9 mouse cellular contexts compared by ENCODE assay signal in the genomic region with DNA sequence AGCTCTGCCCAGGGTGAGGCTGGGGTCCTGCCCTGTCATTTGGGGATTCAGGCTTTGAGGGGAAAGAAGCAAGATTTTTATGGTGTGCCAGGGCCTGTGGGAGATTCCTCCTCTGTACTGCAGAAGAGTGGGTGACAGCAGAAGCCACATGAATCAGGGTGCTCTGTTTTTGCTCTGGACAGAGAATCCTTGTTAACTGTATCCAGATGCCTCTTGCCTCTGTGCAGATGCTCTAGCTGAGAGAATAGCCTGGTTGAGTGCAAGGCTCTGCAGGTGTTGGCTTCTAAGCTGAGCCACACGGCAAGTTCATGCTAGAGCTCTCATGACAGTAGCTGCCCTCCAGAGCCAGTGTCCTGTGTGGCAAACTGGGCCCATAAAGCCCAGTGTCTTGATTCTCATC. TPM values are rescaled to one million over a fixed set of nuclear protein-coding genes. Genes with fewer than 3 reads are reported as not detected.
DNase-seq lines count a peak whose midpoint lies in the region; ATAC-seq and TF ChIP-seq lines count a peak whose summit lies in the region.
"Had no signal": no experiment of that assay in that cellular context is flagged by ENCODE, and none has a peak within 500 bp of the region (broad histone marks: within the 10 kb centered on the region; RNA-seq: fewer than 3 reads in every experiment).

No protein-coding gene starts in this region.

- peak; percentile 2; the same call in 1 of the 2 replicates for ATAC-seq in hindbrain, embryonic 13.5 days (ENCODE audit: low FRiP score)
- ATAC-seq in intestine, embryonic 15.5 days = no peak
- ATAC-seq in cerebellum, adult (ENCODE audit: insufficient number of reproducible peaks, low FRiP score, low TSS enrichment) = no peak

- TF ChIP-seq POLR2A in MEL (IDR thresholded peaks at IDR 0.05; ENCODE audit: control insufficient read depth in 1 of 2, insufficient read depth in 1 of 2, low read depth in 1 of 2, low read length in 2 of 2, poor library complexity in 1 of 2) = no peak
- TF ChIP-seq POLR2A in thymus, adult 2 months (IDR thresholded peaks at IDR 0.05; ENCODE audit: control insufficient read depth, extremely low read depth, insufficient read depth, low read length, poor library complexity) = no peak

- WGBS in hindbrain, embryonic 13.5 days = 74% methylated on average over 1 of the region's 1 CpGs
- 70% methylated on average over 1 of the region's 1 CpGs for WGBS in hindbrain, embryonic 10.5 days
- 50% methylated on average over 1 of the region's 1 CpGs for WGBS in intestine, embryonic 15.5 days
- WGBS in thymus, adult 2 months = 67% methylated on average over 1 of the region's 1 CpGs

- DNase-seq in hindbrain, embryonic 10.5 days (ENCODE audit: low spot score) = no peak
- no peak for DNase-seq in MEL (ENCODE audit: low read depth, low spot score)
- DNase-seq in Muller cell, postnatal 12 days (ENCODE audit: inconsistent ontology term) = peak; percentile 5
- no peak for DNase-seq in thymus, adult 2 months
- DNase-seq: gastrocnemius, postnatal 14 days; liver had no signal

- H3K27ac ChIP-seq in hindbrain, embryonic 13.5 days = peak overlapping the region; percentile 21; the same call in 1 of the 2 replicates
- H3K27ac ChIP-seq in hindbrain, embryonic 10.5 days = no peak overlapping the region
- H3K27ac ChIP-seq in MEL (ENCODE audit: control insufficient read depth, low read depth, low read length) = peak overlapping the region; percentile 16; the same call in 1 of the 2 replicates
- H3K27ac ChIP-seq in intestine, embryonic 15.5 days = no peak overlapping the region
- H3K27ac ChIP-seq in thymus, adult 2 months (ENCODE audit: control insufficient read depth, insufficient read depth, low read length) = no peak overlapping the region

- peaks cover 84% of the 10 kb centered on the region for H3K36me3 ChIP-seq in hindbrain, embryonic 13.5 days
- H3K36me3 ChIP-seq in hindbrain, embryonic 10.5 days = peaks cover 100% of the 10 kb centered on the region
- peaks cover 22 to 26% of the 10 kb centered on the region in 2 experiments for H3K36me3 ChIP-seq in MEL (ENCODE audit: control insufficient read depth in 1 of 2, insufficient read depth in 2 of 2, low read length in 2 of 2)
- peaks cover 58% of the 10 kb centered on the region for H3K36me3 ChIP-seq in intestine, embryonic 15.5 days
- H3K36me3 ChIP-seq in thymus, adult 2 months (ENCODE audit: control insufficient read depth, insufficient read depth, low read length) = peaks cover 55% of the 10 kb centered on the region

- no peak for TF ChIP-seq RAD21 in MEL (IDR thresholded peaks at IDR 0.05; ENCODE audit: low read depth, low read length)

- H3K4me3 ChIP-seq in hindbrain, embryonic 13.5 days = no peak overlapping the region
- no peak overlapping the region for H3K4me3 ChIP-seq in hindbrain, embryonic 10.5 days
- H3K4me3 ChIP-seq in MEL (ENCODE audit: control insufficient read depth in 1 of 2, insufficient read depth in 1 of 2, low read depth in 2 of 2, low read length in 2 of 2) = no peak overlapping the region
- H3K4me3 ChIP-seq in intestine, embryonic 15.5 days (replicated peaks) = no peak overlapping the region
- no peak overlapping the region for H3K4me3 ChIP-seq in thymus, adult 2 months (ENCODE audit: control insufficient read depth, insufficient read depth, low read length)

- H3K9me3 ChIP-seq in hindbrain, embryonic 13.5 days = no peaks in the 10 kb centered on the region
- no peaks in the 10 kb centered on the region for H3K9me3 ChIP-seq in hindbrain, embryonic 10.5 days
- H3K9me3 ChIP-seq in MEL (replicated peaks; ENCODE audit: insufficient read depth, low read length) = no peaks in the 10 kb centered on the region
- no peaks in the 10 kb centered on the region for H3K9me3 ChIP-seq in intestine, embryonic 15.5 days

- no peak for TF ChIP-seq EP300 in MEL (IDR thresholded peaks at IDR 0.05; ENCODE audit: low read depth in 1 of 2, low read length in 2 of 2)

- peaks cover 29% of the 10 kb centered on the region for H3K79me2 ChIP-seq in MEL (ENCODE audit: control insufficient read depth, insufficient read depth, low read length, poor library complexity)

- H3K9ac ChIP-seq in hindbrain, embryonic 13.5 days = peak overlapping the region; percentile 31
- no peak overlapping the region for H3K9ac ChIP-seq in MEL (ENCODE audit: control insufficient read depth, low read depth, low read length, poor library complexity, severe bottlenecking)
- H3K9ac ChIP-seq in intestine, embryonic 15.5 days = 0 out of 2 replicates have a peak overlapping the region, but pooled peaks have one; percentile 1

- peaks cover 33% of the 10 kb centered on the region for H3K4me1 ChIP-seq in hindbrain, embryonic 13.5 days (replicated peaks)
- 0 out of 2 replicates have a peak, but pooled peaks cover 6% of the 10 kb centered on the region for H3K4me1 ChIP-seq in hindbrain, embryonic 10.5 days (replicated peaks)
- peaks cover 8 to 23% of the 10 kb centered on the region in 2 experiments for H3K4me1 ChIP-seq in MEL (ENCODE audit: control insufficient read depth in 1 of 2, insufficient read depth in 2 of 2, low read length in 2 of 2)
- peaks cover 9% of the 10 kb centered on the region; the same call in 1 of the 2 replicates for H3K4me1 ChIP-seq in intestine, embryonic 15.5 days (replicated peaks)
- H3K4me1 ChIP-seq in thymus, adult 2 months (replicated peaks; ENCODE audit: control insufficient read depth, insufficient read depth, low read length) = no peaks in the 10 kb centered on the region

- no peak overlapping the region for H3K4me2 ChIP-seq in hindbrain, embryonic 13.5 days
- H3K4me2 ChIP-seq in intestine, embryonic 15.5 days (replicated peaks) = no peak overlapping the region

- no peaks in the 10 kb centered on the region for H3K27me3 ChIP-seq in hindbrain, embryonic 13.5 days
- H3K27me3 ChIP-seq in hindbrain, embryonic 10.5 days (ENCODE audit: insufficient read depth, poor library complexity, severe bottlenecking) = no peaks in the 10 kb centered on the region
- H3K27me3 ChIP-seq in MEL (ENCODE audit: control insufficient read depth in 1 of 2, insufficient read depth in 2 of 2, low read length in 2 of 2) = no peaks in the 10 kb centered on the region
- H3K27me3 ChIP-seq in intestine, embryonic 15.5 days (replicated peaks) = no peaks in the 10 kb centered on the region
- H3K27me3 ChIP-seq in thymus, adult 2 months (ENCODE audit: control insufficient read depth, insufficient read depth, low read length) = no peaks in the 10 kb centered on the region

- no peak for TF ChIP-seq CTCF in MEL (IDR thresholded peaks at IDR 0.05 in 2 of 3, conservative IDR thresholded peaks at IDR 0.05 in 1 of 3; ENCODE audit: control insufficient read depth in 1 of 3, insufficient read depth in 1 of 3, low read depth in 2 of 3, low read length in 3 of 3, poor library complexity in 1 of 3, severe bottlenecking in 1 of 3)
- no peak for TF ChIP-seq CTCF in thymus, adult 2 months (IDR thresholded peaks at IDR 0.05; ENCODE audit: borderline replicate concordance, control insufficient read depth, extremely low read depth, insufficient read depth, low read length, poor library complexity)

TF ChIP-seq in MEL, 35 proteins besides CTCF, POLR2A, EP300 and RAD21 (continues in another document):
- TF ChIP-seq USF1 (IDR thresholded peaks at IDR 0.05; ENCODE audit: low read depth, low read length) = no peak
- TF ChIP-seq ZNF384 (IDR thresholded peaks at IDR 0.05; ENCODE audit: low read depth, low read length) = no peak
- TF ChIP-seq TBP (IDR thresholded peaks at IDR 0.05; ENCODE audit: low read depth, low read length) = no peak
- no peak for TF ChIP-seq GABPA (IDR thresholded peaks at IDR 0.05; ENCODE audit: low read depth, low read length)
- no peak for TF ChIP-seq UBTF (IDR thresholded peaks at IDR 0.05; ENCODE audit: borderline replicate concordance, insufficient read depth, low read depth, low read length)
- no peak for TF ChIP-seq MAX (IDR thresholded peaks at IDR 0.05; ENCODE audit: low read length)
- no peak for TF ChIP-seq MAFK (IDR thresholded peaks at IDR 0.05; ENCODE audit: borderline replicate concordance, low read depth, low read length)
- TF ChIP-seq ETS1 (IDR thresholded peaks at IDR 0.05; ENCODE audit: low read depth, low read length) = no peak
- TF ChIP-seq USF2 (IDR thresholded peaks at IDR 0.05; ENCODE audit: borderline replicate concordance in 1 of 2, insufficient read depth in 1 of 2, low read depth in 1 of 2, low read length in 2 of 2) = no peak
- TF ChIP-seq ZC3H11A (IDR thresholded peaks at IDR 0.05; ENCODE audit: low read depth, low read length) = no peak
- no peak for TF ChIP-seq ZMIZ1 (IDR thresholded peaks at IDR 0.05; ENCODE audit: low read depth, low read length)
- TF ChIP-seq RCOR1 (IDR thresholded peaks at IDR 0.05; ENCODE audit: low read depth, low read length) = no peak

RNA-seq across cellular contexts. Expression of a gene that starts 20.3 kb away (rescaled TPM):
- 99.1 and 102 TPM in 2 replicates for polyA plus RNA-seq in hindbrain, embryonic 13.5 days (2015; fragmentation: Nextera tagmentation; extraction: Ambion mirVana)
- polyA plus RNA-seq in hindbrain, embryonic 10.5 days (2016; fragmentation: Nextera tagmentation; extraction: Ambion mirVana) = 130 and 139 TPM in 2 replicates
- 123 and 137 TPM in 2 replicates for total RNA-seq in MEL (2012; rRNA removed)
- 100 to 1,000 TPM in 1 of 2 experiments, not detected in 1; 150 TPM for polyA plus RNA-seq in MEL (2012; ENCODE audit: insufficient read depth in 1 of 2, insufficient read length in 2 of 2, low read depth in 1 of 2, low replicate concordance in 2 of 2, missing spikeins in 1 of 2)
- 73.5 and 76.2 TPM in 2 replicates for polyA plus RNA-seq in intestine, embryonic 15.5 days (2015; fragmentation: Nextera tagmentation; extraction: Ambion mirVana)
- polyA plus RNA-seq in thymus, adult 2 months (2012; rRNA removed) = 187 and 191 TPM in 2 replicates

RNA-seq across cellular contexts. Expression of a gene that starts 24.2 kb away (rescaled TPM):
- 507 and 515 TPM in 2 replicates for polyA plus RNA-seq in hindbrain, embryonic 13.5 days (2015; fragmentation: Nextera tagmentation; extraction: Ambion mirVana)
- polyA plus RNA-seq in hindbrain, embryonic 10.5 days (2016; fragmentation: Nextera tagmentation; extraction: Ambion mirVana) = 398 and 446 TPM in 2 replicates
- 226 and 249 TPM in 2 replicates for total RNA-seq in MEL (2012; rRNA removed)
- polyA plus RNA-seq in MEL (2012; ENCODE audit: insufficient read depth in 1 of 2, insufficient read length in 2 of 2, low read depth in 1 of 2, low replicate concordance in 2 of 2, missing spikeins in 1 of 2) = 100 to 1,000 TPM in 1 of 2 experiments, not detected in 1; 351 TPM
- 471 and 522 TPM in 2 replicates for polyA plus RNA-seq in intestine, embryonic 15.5 days (2015; fragmentation: Nextera tagmentation; extraction: Ambion mirVana)
- polyA plus RNA-seq in thymus, adult 2 months (2012; rRNA removed) = 601 and 855 TPM in 2 replicates

RNA-seq across cellular contexts. Expression of a gene that starts 24.4 kb away (rescaled TPM):
- polyA plus RNA-seq in hindbrain, embryonic 13.5 days (2015; fragmentation: Nextera tagmentation; extraction: Ambion mirVana) = 14.9 and 17.8 TPM in 2 replicates
- polyA plus RNA-seq in hindbrain, embryonic 10.5 days (2016; fragmentation: Nextera tagmentation; extraction: Ambion mirVana) = 12.7 and 18.6 TPM in 2 replicates
- 1.7 and 2.6 TPM in 2 replicates for total RNA-seq in MEL (2012; rRNA removed)
- 1 to 10 TPM in 1 of 2 experiments, not detected in 1; 8.0 TPM for polyA plus RNA-seq in MEL (2012; ENCODE audit: insufficient read depth in 1 of 2, insufficient read length in 2 of 2, low read depth in 1 of 2, low replicate concordance in 2 of 2, missing spikeins in 1 of 2)
- 14.3 and 15.2 TPM in 2 replicates for polyA plus RNA-seq in intestine, embryonic 15.5 days (2015; fragmentation: Nextera tagmentation; extraction: Ambion mirVana)
- 52.3 and 58.9 TPM in 2 replicates for polyA plus RNA-seq in thymus, adult 2 months (2012; rRNA removed)

Comparison
In these comparisons a context has a peak if more than half of its experiments do, and no peak if none do; other contexts are left out.
1. H3K27ac ChIP-seq: peak in hindbrain, embryonic 13.5 days (single experiment) and MEL (single experiment); none in hindbrain, embryonic 10.5 days (single experiment), intestine, embryonic 15.5 days (single experiment) and thymus, adult 2 months (single experiment).